Mouse (Mus musculus) myocyte (in vitro differentiated cells): ENCODE measurements around the gene Fbxo42. TPM values are rescaled to one million over a fixed set of nuclear protein-coding genes. Genes with fewer than 3 reads are reported as not detected.

ENCODE experiments used
- H3K27me3 ChIP-seq: one replicate; pipeline ENCODE4 v1.6.1; 2011; ENCODE audit not compliant: control insufficient read depth, insufficient read depth, insufficient read length
- H3K36me3 ChIP-seq: one replicate; pipeline ENCODE4 v1.6.1; 2011; ENCODE audit not compliant: control insufficient read depth, insufficient read depth
- H3K4me2 ChIP-seq: one replicate; pipeline ENCODE4 v1.6.1; 2011; ENCODE audit warnings: low read depth, control low read depth
- H3K4me3 ChIP-seq: one replicate; pipeline ENCODE4 v1.5.1; 2011; ENCODE audit warnings: mild to moderate bottlenecking, control low read depth, moderate library complexity
- H3K79me2 ChIP-seq: one replicate; pipeline ENCODE4 v1.6.1; 2011; ENCODE audit not compliant: control insufficient read depth, insufficient read depth
- H3ac ChIP-seq: one replicate; pipeline ENCODE4 v1.6.1; 2011; ENCODE audit not compliant: control insufficient read depth, insufficient read length
- CEBPB ChIP-seq: IDR thresholded peaks from 2 replicates; pipeline ENCODE4 v1.6.1; 2011; ENCODE audit warnings: mild to moderate bottlenecking, moderate library complexity; ENCODE audit not compliant: poor library complexity, insufficient read depth, severe bottlenecking
- E2F4 ChIP-seq: IDR thresholded peaks from one replicate; pipeline ENCODE4 v1.6.1; 2011; ENCODE audit warnings: mild to moderate bottlenecking, control low read depth, moderate library complexity; ENCODE audit not compliant: insufficient read depth
- MAX ChIP-seq: IDR thresholded peaks from one replicate; pipeline ENCODE4 v1.6.1; 2011; ENCODE audit warnings: low read depth, mild to moderate bottlenecking, control low read depth
- MYOD1 ChIP-seq, 3 experiments: IDR thresholded peaks; one replicate each; pipeline ENCODE4 v1.6.1; 2011; ENCODE audit warnings: control low read depth in 2 of 3, low read depth in 2 of 3, mild to moderate bottlenecking in 2 of 3, moderate library complexity in 1 of 3; ENCODE audit not compliant: insufficient read length in 2 of 3, control insufficient read depth in 1 of 3
- MYOG ChIP-seq, 3 experiments: IDR thresholded peaks; one replicate each; pipeline ENCODE4 v1.6.1; 2011; ENCODE audit warnings: control low read depth in 2 of 3, low read depth in 2 of 3, mild to moderate bottlenecking in 2 of 3; ENCODE audit not compliant: insufficient read length in 2 of 3, control insufficient read depth in 1 of 3, insufficient read depth in 1 of 3
- POLR2A ChIP-seq: IDR thresholded peaks from one replicate; pipeline ENCODE4 v1.6.1; 2011; ENCODE audit warnings: low read depth, mild to moderate bottlenecking, control low read depth, moderate library complexity; ENCODE audit not compliant: insufficient read length
- POLR2AphosphoS2 ChIP-seq: IDR thresholded peaks from one replicate; pipeline ENCODE4 v1.6.1; 2011; ENCODE audit warnings: low read depth, control low read depth; ENCODE audit not compliant: insufficient read length
- REST ChIP-seq: IDR thresholded peaks from one replicate; pipeline ENCODE4 v1.6.1; 2011; ENCODE audit warnings: mild to moderate bottlenecking, control low read depth, moderate library complexity; ENCODE audit not compliant: insufficient read depth, insufficient read length
- SRF ChIP-seq: IDR thresholded peaks from one replicate; pipeline ENCODE4 v1.6.1; 2011; ENCODE audit warnings: low read depth; ENCODE audit not compliant: control insufficient read depth, insufficient read length
- TCF12 ChIP-seq: IDR thresholded peaks from one replicate; pipeline ENCODE4 v1.6.1; 2011; ENCODE audit warnings: mild to moderate bottlenecking, control low read depth; ENCODE audit not compliant: poor library complexity, insufficient read depth, severe bottlenecking
- TCF3 ChIP-seq: IDR thresholded peaks from one replicate; pipeline ENCODE4 v1.6.1; 2011; ENCODE audit warnings: low read depth, control low read depth; ENCODE audit not compliant: insufficient read length
- USF1 ChIP-seq: IDR thresholded peaks from one replicate; pipeline ENCODE4 v1.6.1; 2011; ENCODE audit warnings: low read depth, mild to moderate bottlenecking, control low read depth, moderate library complexity
- polyA plus RNA-seq: library from polyadenylated mRNA; unstranded; fragments of >200 nt; fragmentation: generic; extraction: Trizol; gene quantifications from one replicate; pipeline ENCODE4 v1.2.1, GENCODE M21; 2012; ENCODE audit warnings: missing spikeins

The Fbxo42 gene
- polyA plus RNA-seq, 1 experiment: 13.2 TPM

DNA sequence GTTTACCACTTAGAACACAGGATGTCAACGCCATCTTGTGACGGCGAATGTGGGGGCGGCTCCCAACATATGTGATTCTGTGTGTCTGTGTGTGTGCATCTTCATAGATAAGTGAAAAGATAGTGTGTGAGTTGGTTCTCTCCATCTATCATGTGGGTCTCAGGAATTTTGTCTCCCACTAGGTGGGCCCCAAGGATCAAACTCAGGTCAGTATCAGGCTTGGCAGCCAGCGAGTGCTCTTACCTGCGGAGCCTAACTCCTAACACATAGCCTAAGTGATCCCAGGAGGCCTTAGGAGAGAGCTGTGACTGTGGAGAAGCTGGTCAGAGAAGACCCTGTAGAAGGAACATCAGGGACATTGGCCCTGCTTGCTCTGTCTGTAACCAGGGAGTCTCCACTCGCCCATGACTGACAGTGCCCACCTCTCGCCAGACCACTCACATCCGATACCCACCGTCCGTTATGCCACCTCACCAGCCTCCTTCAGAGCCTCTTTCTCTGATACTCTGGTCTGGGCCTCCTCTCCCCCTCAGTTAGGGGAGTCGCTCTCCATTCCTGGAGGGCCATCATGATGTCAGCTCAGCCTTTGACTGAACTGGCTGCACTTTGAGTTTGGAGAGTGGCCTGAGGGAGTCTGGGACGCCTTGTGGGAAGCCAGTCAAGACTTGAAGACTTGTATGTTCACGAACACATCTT is 63.0 kb downstream of the Fbxo42 start:
- Histone ChIP-seq H3K79me2 (no peaks in the 10 kb centered on the region), H3K27me3 (no peaks in the 10 kb centered on the region), H3K4me3 (no peak overlapping the region), H3K4me2 (no peak overlapping the region), H3ac (no peak overlapping the region), H3K36me3 (no peaks in the 10 kb centered on the region)
- TF ChIP-seq TCF3: no peak
- TF ChIP-seq MAX: no peak
- TF ChIP-seq CEBPB: no peak
- no peak for TF ChIP-seq E2F4
- no peak for TF ChIP-seq SRF
- no peak for TF ChIP-seq USF1
- no peak for TF ChIP-seq MYOD1 (IDR thresholded peaks at IDR 0.05; ENCODE audit: control insufficient read depth in 1 of 3, insufficient read length in 2 of 3, low read depth in 2 of 3)
- no peak for TF ChIP-seq POLR2A
- no peak for TF ChIP-seq POLR2AphosphoS2
- no peak for TF ChIP-seq TCF12
- no peak for TF ChIP-seq REST
- no peak for TF ChIP-seq MYOG (IDR thresholded peaks at IDR 0.05; ENCODE audit: control insufficient read depth in 1 of 3, insufficient read depth in 1 of 3, insufficient read length in 2 of 3, low read depth in 2 of 3)

- TF ChIP-seq USF1: no peak
- no peak for TF ChIP-seq MYOD1 (IDR thresholded peaks at IDR 0.05; ENCODE audit: control insufficient read depth in 1 of 3, insufficient read length in 2 of 3, low read depth in 2 of 3)
- TF ChIP-seq SRF: no peak
- TF ChIP-seq TCF3: no peak
- no peak for TF ChIP-seq TCF12
- TF ChIP-seq E2F4: no peak
- no peak for TF ChIP-seq POLR2AphosphoS2
- TF ChIP-seq CEBPB: no peak
- TF ChIP-seq MYOG (IDR thresholded peaks at IDR 0.05; ENCODE audit: control insufficient read depth in 1 of 3, insufficient read depth in 1 of 3, insufficient read length in 2 of 3, low read depth in 2 of 3): no peak
- no peak for TF ChIP-seq MAX
- no peak for TF ChIP-seq REST
- no peak for TF ChIP-seq POLR2A
Measured at GRCm38 (mm10) chr4:141211646-141212045, 63.9 kb downstream of the Fbxo42 start.

GRCm38 (mm10) chr4:141212892-141213291 is 65.2 kb downstream of the Fbxo42 start:
- no peaks in the 10 kb centered on the region for H3K27me3 ChIP-seq
- TF ChIP-seq TCF3 (no peak), SRF (no peak), USF1 (no peak), MAX (no peak), POLR2AphosphoS2 (no peak), MYOG (IDR thresholded peaks at IDR 0.05; ENCODE audit: control insufficient read depth in 1 of 3, insufficient read depth in 1 of 3, insufficient read length in 2 of 3, low read depth in 2 of 3) (no peak)
- peak overlapping the region; percentile 30 for H3K4me3 ChIP-seq
- H3ac ChIP-seq: no peak overlapping the region
- no peaks in the 10 kb centered on the region for H3K79me2 ChIP-seq
- H3K4me2 ChIP-seq: peak overlapping the region; percentile 95
- H3K36me3 ChIP-seq: no peaks in the 10 kb centered on the region

More at GRCm38 (mm10) chr4:141211646-141212045, 63.9 kb downstream of the Fbxo42 start:
- Histone ChIP-seq H3ac (no peak overlapping the region), H3K4me3 (no peak overlapping the region), H3K79me2 (no peaks in the 10 kb centered on the region), H3K36me3 (no peaks in the 10 kb centered on the region), H3K4me2 (no peak overlapping the region), H3K27me3 (no peaks in the 10 kb centered on the region)

DNA sequence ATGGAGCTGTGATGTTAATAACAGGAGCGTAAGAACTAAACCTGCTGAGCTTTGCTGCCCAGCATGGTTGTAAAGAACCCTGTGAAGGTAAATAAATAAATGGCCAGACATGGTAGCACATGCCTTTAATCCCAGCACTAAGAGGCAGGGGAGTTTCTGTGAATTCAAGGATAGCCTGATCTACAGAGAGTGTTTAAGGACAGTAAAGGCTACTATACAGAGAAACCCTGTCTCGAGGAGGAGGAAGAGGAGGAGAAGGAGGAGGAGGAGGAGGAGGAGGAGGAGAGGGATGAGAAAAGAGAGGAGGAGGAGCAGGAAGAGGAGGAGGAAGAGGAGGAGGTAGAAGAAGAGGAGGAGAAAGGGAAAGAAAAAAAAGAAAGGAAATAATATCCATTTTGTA is 65.6 kb downstream of the Fbxo42 start:
- Histone ChIP-seq H3K4me3 (peak overlapping the region; percentile 30), H3K4me2 (peak overlapping the region; percentile 95), H3ac (no peak overlapping the region), H3K36me3 (no peaks in the 10 kb centered on the region), H3K79me2 (no peaks in the 10 kb centered on the region), H3K27me3 (no peaks in the 10 kb centered on the region)
- TF ChIP-seq MYOD1 (IDR thresholded peaks at IDR 0.05; ENCODE audit: control insufficient read depth in 1 of 3, insufficient read length in 2 of 3, low read depth in 2 of 3): no peak
- no peak for TF ChIP-seq USF1
- TF ChIP-seq POLR2A: no peak
- TF ChIP-seq POLR2AphosphoS2: no peak
- TF ChIP-seq MAX: no peak
- TF ChIP-seq SRF: no peak
- TF ChIP-seq TCF3: no peak
- no peak for TF ChIP-seq E2F4
- TF ChIP-seq REST: no peak
- no peak for TF ChIP-seq MYOG (IDR thresholded peaks at IDR 0.05; ENCODE audit: control insufficient read depth in 1 of 3, insufficient read depth in 1 of 3, insufficient read length in 2 of 3, low read depth in 2 of 3)
- TF ChIP-seq CEBPB: no peak
- TF ChIP-seq TCF12: no peak
